Mouse (Mus musculus): ENCODE measurements around the gene Slc7a6os. TPM values are rescaled to one million over a fixed set of nuclear protein-coding genes. Genes with fewer than 3 reads are reported as not detected.

Gene Slc7a6os
- 10 to 100 TPM; 59.8 to 71.9 TPM for polyA plus RNA-seq (2017; shearing (Covaris generic))

GRCm38 (mm10) chr8:106210821-106211345, at the start of gene Slc7a6os, which contains the start of gene Prmt7:
Gene Slc7a6os (minus strand): TSS chr8:106210935.
Gene Prmt7 (plus strand): TSS chr8:106210936.

GRCm38 (mm10) chr8:106168356-106169016, 42.2 kb downstream of the Slc7a6os start, which contains the start of gene Slc7a6:
Gene Slc7a6 (plus strand): TSS chr8:106168857.

Other genes with a start within 250 kb of the Slc7a6os start
- 10 to 100 TPM; 12.3 to 15.7 TPM for gene Slc12a4, start 244.8 kb downstream of the Slc7a6os start, polyA plus RNA-seq (2017; shearing (Covaris generic))
- gene Dpep3, start 231.5 kb downstream of the Slc7a6os start, polyA plus RNA-seq (2017; shearing (Covaris generic)): not detected
- gene Dus2, start 219.6 kb downstream of the Slc7a6os start, polyA plus RNA-seq (2017; shearing (Covaris generic)): 10 to 100 TPM; 24.2 to 34.3 TPM
- gene Dpep2nb, start 205.0 kb downstream of the Slc7a6os start, polyA plus RNA-seq (2017; shearing (Covaris generic)): 1 to 10 TPM in 1 of 2 experiments, not detected in 1; 1.2 TPM
- gene Ddx28, start 199.1 kb downstream of the Slc7a6os start, polyA plus RNA-seq (2017; shearing (Covaris generic)): 10 to 100 TPM; 16.5 to 20.6 TPM
- 100 to 1,000 TPM; 125 to 142 TPM for gene Nfatc3, start 152.1 kb downstream of the Slc7a6os start, polyA plus RNA-seq (2017; shearing (Covaris generic))
- 1 to 10 TPM; 1.2 to 4.4 TPM for gene Esrp2, start 74.0 kb downstream of the Slc7a6os start, polyA plus RNA-seq (2017; shearing (Covaris generic))
- gene Pla2g15, start 60.5 kb downstream of the Slc7a6os start, polyA plus RNA-seq (2017; shearing (Covaris generic)): 10 to 100 TPM; 10.9 to 12.5 TPM
- 10 to 100 TPM; 31.0 to 47.3 TPM for gene Slc7a6, start 42.1 kb downstream of the Slc7a6os start, polyA plus RNA-seq (2017; shearing (Covaris generic))
- gene Prmt7, start within 50 bp of the Slc7a6os start, polyA plus RNA-seq (2017; shearing (Covaris generic)): 10 to 100 TPM; 33.6 to 44.7 TPM
- gene Smpd3, start 127.1 kb upstream of the Slc7a6os start, polyA plus RNA-seq (2017; shearing (Covaris generic)): under 1 TPM; 0.18 to 0.64 TPM
- 1 to 10 TPM; 6.1 to 6.5 TPM for gene Zfp90, start 204.4 kb upstream of the Slc7a6os start, polyA plus RNA-seq (2017; shearing (Covaris generic))

Data from inflammation-experienced regulatory T-cells (primary cell).